Mouse (Mus musculus): ENCODE data around the gene Taf12. TPM values are rescaled to one million over a fixed set of nuclear protein-coding genes. Genes with fewer than 3 reads are reported as not detected.
A peak's percentile ranks its signal among the peaks of the same experiment; 100 is the strongest.

Taf12 gene
- polyA plus RNA-seq, 1 experiment from 2014 or later, result 50.6 TPM

DNA sequence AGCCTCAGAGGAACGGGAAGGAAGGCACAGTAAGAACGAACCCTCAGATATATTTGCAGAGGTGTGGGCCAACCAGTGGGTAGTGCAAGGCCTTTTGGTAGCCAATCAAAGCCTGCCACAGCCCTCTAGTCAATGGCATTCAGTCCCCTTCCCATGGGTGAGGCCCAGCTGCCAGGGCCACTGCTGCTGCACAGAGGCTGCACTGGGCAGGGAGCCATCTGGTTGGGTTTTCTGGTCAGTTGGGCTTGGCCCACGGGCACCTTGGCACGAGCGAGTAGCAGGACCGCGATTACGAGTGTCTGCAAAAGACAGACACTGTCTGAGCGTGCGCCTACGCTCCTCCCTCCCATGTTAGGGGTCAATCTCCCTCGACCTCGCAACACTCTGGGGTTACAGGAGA is 64.8 kb downstream of the Taf12 start:
- no peaks in the 10 kb centered on the region for H3K27me3 ChIP-seq (ENCODE audit: control insufficient read depth, insufficient read depth, low read length)
- H3K9me3 ChIP-seq (ENCODE audit: control insufficient read depth, low read length), result no peaks in the 10 kb centered on the region
- H3K4me2 ChIP-seq (ENCODE audit: low read length), result no peak overlapping the region
- ATAC-seq (ENCODE audit: low FRiP score, low TSS enrichment) (no peak), DNase-seq (no peak)
- H3K27ac ChIP-seq (replicated peaks; ENCODE audit: low read depth, low read length), result no peak overlapping the region
- no peak overlapping the region for H3K4me3 ChIP-seq (replicated peaks; ENCODE audit: low read depth, low read length)
- H3K4me1 ChIP-seq (ENCODE audit: control insufficient read depth, insufficient read depth, low read length), result peaks cover 5% of the 10 kb centered on the region
- H3K9ac ChIP-seq (replicated peaks; ENCODE audit: low read length), result no peak overlapping the region
- H3K36me3 ChIP-seq (ENCODE audit: control insufficient read depth, insufficient read depth, low read length), result peaks cover 53% of the 10 kb centered on the region
- 95% methylated on average over 13 of the region's 13 CpGs for WGBS

DNA sequence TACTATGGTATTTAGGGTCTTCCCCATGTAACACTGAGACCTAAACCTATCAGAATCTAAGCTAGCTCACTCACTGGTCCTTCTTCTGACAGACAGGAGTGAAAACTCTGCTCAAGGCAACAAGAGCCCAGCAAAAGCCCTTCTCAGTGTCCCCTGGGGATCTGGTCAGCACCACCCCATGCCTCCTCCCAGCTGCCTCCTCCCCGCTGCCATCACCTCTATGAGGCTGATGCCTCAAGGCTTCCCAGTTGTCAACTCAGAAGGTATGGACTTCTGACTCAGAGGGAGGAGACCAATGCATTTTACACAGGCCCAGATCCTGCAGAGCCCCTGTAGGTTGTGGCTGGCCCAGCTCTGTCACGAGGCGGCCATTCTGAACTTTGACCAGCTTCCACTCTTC is 67.3 kb downstream of the Taf12 start:
- Histone ChIP-seq H3K27ac (replicated peaks; ENCODE audit: low read depth, low read length) (no peak overlapping the region), H3K9ac (replicated peaks; ENCODE audit: low read length) (no peak overlapping the region), H3K4me2 (ENCODE audit: low read length) (no peak overlapping the region), H3K4me3 (replicated peaks; ENCODE audit: low read depth, low read length) (no peak overlapping the region), H3K27me3 (ENCODE audit: control insufficient read depth, insufficient read depth, low read length) (no peaks in the 10 kb centered on the region), H3K4me1 (ENCODE audit: control insufficient read depth, insufficient read depth, low read length) (peaks cover 15% of the 10 kb centered on the region), H3K36me3 (ENCODE audit: control insufficient read depth, insufficient read depth, low read length) (peaks cover 32% of the 10 kb centered on the region), H3K9me3 (ENCODE audit: control insufficient read depth, low read length) (no peaks in the 10 kb centered on the region)
- 86% methylated on average over 3 of the region's 3 CpGs for WGBS
- no peak for DNase-seq
- ATAC-seq (ENCODE audit: low FRiP score, low TSS enrichment), result no peak

DNA sequence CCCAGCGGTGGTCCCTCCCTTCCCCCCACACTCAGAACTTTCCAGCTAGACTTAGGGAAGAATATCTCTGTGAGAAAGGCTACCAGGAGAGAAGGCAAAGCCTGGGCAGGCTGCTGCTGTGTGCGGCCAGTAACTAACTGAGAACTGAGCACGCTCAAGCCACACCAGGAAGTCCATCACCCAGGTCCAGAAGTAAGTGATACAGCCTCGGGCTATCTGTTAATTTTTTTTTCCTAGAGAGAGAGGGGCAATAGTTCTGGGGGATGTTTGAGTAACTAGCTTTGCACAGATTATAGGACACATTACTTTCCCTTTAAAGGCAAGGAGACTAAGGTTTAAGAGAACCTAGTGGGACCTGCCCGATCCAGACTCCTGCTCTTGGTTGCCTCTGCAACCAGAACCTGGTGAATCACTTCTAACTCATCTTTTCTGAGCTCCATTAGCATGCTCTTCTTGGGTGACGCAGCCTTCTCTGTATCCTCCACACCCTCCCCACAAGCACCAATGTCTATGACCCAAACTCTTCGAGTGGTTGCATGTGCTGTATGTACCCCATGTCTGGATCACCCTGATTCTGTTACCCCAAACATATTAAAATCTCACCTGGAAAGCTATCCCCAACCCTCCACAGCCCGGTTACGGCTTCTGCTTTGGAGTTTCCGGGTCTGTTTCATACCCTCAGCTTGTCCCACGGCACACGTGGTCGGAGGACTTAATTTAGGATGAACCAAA is 70.4 kb downstream of the Taf12 start:
- Histone ChIP-seq H3K27ac (replicated peaks; ENCODE audit: low read depth, low read length) (no peak overlapping the region), H3K27me3 (ENCODE audit: control insufficient read depth, insufficient read depth, low read length) (no peaks in the 10 kb centered on the region), H3K9me3 (ENCODE audit: control insufficient read depth, low read length) (no peaks in the 10 kb centered on the region), H3K4me1 (ENCODE audit: control insufficient read depth, insufficient read depth, low read length) (peaks cover 15% of the 10 kb centered on the region), H3K4me3 (replicated peaks; ENCODE audit: low read depth, low read length) (peak overlapping the region; percentile 74), H3K4me2 (ENCODE audit: low read length) (peak overlapping the region; percentile 96), H3K36me3 (ENCODE audit: control insufficient read depth, insufficient read depth, low read length) (peaks cover 6% of the 10 kb centered on the region; the same call in 1 of the 2 replicates), H3K9ac (replicated peaks; ENCODE audit: low read length) (peak overlapping the region; percentile 80)
- DNase-seq (no peak), ATAC-seq (ENCODE audit: low FRiP score, low TSS enrichment) (no peak)
- WGBS, result 6% methylated on average over 13 of the region's 13 CpGs

Other genes with a start within 250 kb of the Taf12 start
- not detected in 2 replicates for gene Gm10300, start 199.7 kb upstream of the Taf12 start, polyA plus RNA-seq (2014; fragmentation: Nextera tagmentation; extraction: Ambion mirVana)
- gene Epb41, start 199.1 kb upstream of the Taf12 start, polyA plus RNA-seq (2014; fragmentation: Nextera tagmentation; extraction: Ambion mirVana), result 88.3 and 116 TPM in 2 replicates
- gene Oprd1, start 129.9 kb upstream of the Taf12 start, polyA plus RNA-seq (2014; fragmentation: Nextera tagmentation; extraction: Ambion mirVana), result 0.08 and 0.15 TPM in 2 replicates
- gene Ythdf2, start 62.1 kb upstream of the Taf12 start, polyA plus RNA-seq (2014; fragmentation: Nextera tagmentation; extraction: Ambion mirVana), result 130 and 169 TPM in 2 replicates
- gene Gmeb1, start 12.8 kb upstream of the Taf12 start, polyA plus RNA-seq (2014; fragmentation: Nextera tagmentation; extraction: Ambion mirVana), result 31.6 and 46.5 TPM in 2 replicates
- gene Rab42, start 29.0 kb downstream of the Taf12 start, polyA plus RNA-seq (2014; fragmentation: Nextera tagmentation; extraction: Ambion mirVana), result 1.3 TPM in 2 replicates
- gene Trnau1ap, start 55.2 kb downstream of the Taf12 start, polyA plus RNA-seq (2014; fragmentation: Nextera tagmentation; extraction: Ambion mirVana), result 82.2 and 84.0 TPM in 2 replicates
- 26.4 and 28.6 TPM in 2 replicates for gene Rcc1, start 79.2 kb downstream of the Taf12 start, polyA plus RNA-seq (2014; fragmentation: Nextera tagmentation; extraction: Ambion mirVana)
- 7.4 and 11.1 TPM in 2 replicates for gene Phactr4, start 148.1 kb downstream of the Taf12 start, polyA plus RNA-seq (2014; fragmentation: Nextera tagmentation; extraction: Ambion mirVana)
- gene Med18, start 189.5 kb downstream of the Taf12 start, polyA plus RNA-seq (2014; fragmentation: Nextera tagmentation; extraction: Ambion mirVana), result 8.9 and 10.8 TPM in 2 replicates
- gene Sesn2, start 236.1 kb downstream of the Taf12 start, polyA plus RNA-seq (2014; fragmentation: Nextera tagmentation; extraction: Ambion mirVana), result 4.7 and 5.5 TPM in 2 replicates

Measured in midbrain, embryonic 14.5 days (tissue).